Mouse (Mus musculus) ES-E14 (cell line): ENCODE measurements around the gene 1700013F07Rik. TPM values are rescaled to one million over a fixed set of nuclear protein-coding genes. Genes with fewer than 3 reads are reported as not detected.
A peak's percentile ranks its signal among the peaks of the same experiment; 100 is the strongest.

Source experiments
- DNase-seq: peaks from one replicate; pipeline ENCODE4 v3.0.0-alpha.2; 2013; ENCODE audit warnings: low read depth, low spot score
- H3K27ac ChIP-seq: 2 replicates; pipeline ENCODE4 v1.5.1; 2012; ENCODE audit warnings: low read depth, mild to moderate bottlenecking, low read length, moderate library complexity, mixed read lengths; ENCODE audit not compliant: poor library complexity, insufficient read depth, severe bottlenecking
- H3K36me3 ChIP-seq: 2 replicates; pipeline ENCODE4 v1.6.1; 2012; ENCODE audit warnings: mild to moderate bottlenecking, low read length, moderate library complexity, mixed read lengths; ENCODE audit not compliant: control insufficient read depth, poor library complexity, insufficient read depth, severe bottlenecking
- H3K4me1 ChIP-seq, 2 experiments: fragments of 150-350 bp in 1 of 2; sonication (generic) in 1 of 2; 2 replicates each; pipeline ENCODE4 v1.6.1; 2012; ENCODE audit warnings: low read length in 2 of 2, mild to moderate bottlenecking in 1 of 2, mixed read lengths in 1 of 2; ENCODE audit not compliant: control insufficient read depth in 2 of 2, insufficient read depth in 2 of 2, poor library complexity in 1 of 2
- H3K4me3 ChIP-seq, 2 experiments: fragments of 150-350 bp in 1 of 2; sonication (generic) in 1 of 2; 2 replicates each; pipeline ENCODE4 v1.5.1; 2012; ENCODE audit warnings: low read length in 2 of 2, low read depth in 1 of 2, mild to moderate bottlenecking in 1 of 2, mixed read lengths in 1 of 2; ENCODE audit not compliant: insufficient read depth in 1 of 2, poor library complexity in 1 of 2, severe bottlenecking in 1 of 2
- H3K9ac ChIP-seq: 2 replicates; pipeline ENCODE4 v1.6.1; 2012; ENCODE audit warnings: low read depth, mild to moderate bottlenecking, low read length, mixed read lengths; ENCODE audit not compliant: poor library complexity, insufficient read depth, severe bottlenecking
- H3K9me3 ChIP-seq: fragments of 150-350 bp; sonication (generic); 2 replicates; pipeline ENCODE4 v1.6.1; 2012; ENCODE audit warnings: low read depth, mild to moderate bottlenecking, low read length; ENCODE audit not compliant: control insufficient read depth, insufficient read depth
- CHD2 ChIP-seq: IDR thresholded peaks from 2 replicates; pipeline ENCODE4 v1.6.1; 2014; ENCODE audit warnings: mild to moderate bottlenecking, low read depth, low read length, inconsistent platforms
- HCFC1 ChIP-seq: IDR thresholded peaks from 2 replicates; pipeline ENCODE4 v1.6.1; 2012; ENCODE audit warnings: low read length, inconsistent platforms, borderline replicate concordance; ENCODE audit not compliant: insufficient read depth
- MAFK ChIP-seq: IDR thresholded peaks from 2 replicates; pipeline ENCODE4 v1.6.1; 2014; ENCODE audit warnings: mild to moderate bottlenecking, low read depth, low read length, inconsistent platforms; ENCODE audit not compliant: insufficient read depth
- ZC3H11A ChIP-seq: IDR thresholded peaks from 2 replicates; pipeline ENCODE4 v1.6.1; 2012; ENCODE audit warnings: low read depth, mild to moderate bottlenecking, inconsistent platforms, low read length, borderline replicate concordance
- ZNF384 ChIP-seq: IDR thresholded peaks from 2 replicates; pipeline ENCODE4 v1.6.1; 2012; ENCODE audit warnings: low read depth, low read length, inconsistent platforms
- in situ Hi-C, 2 experiments: fragments of 600-800 bp; cut with MboI; formaldehyde crosslinking; loops; one replicate each; pipeline ENCODE4 v1.15.1; 2025; ENCODE audit warnings: low sequenced_read_pairs in 2 of 2, inconsistent platforms in 1 of 2; ENCODE audit not compliant: unreplicated experiment in 2 of 2
- total RNA-seq: library from RNA; depleted of rRNA; stranded (reverse); fragments of 300-350 nt; gene quantifications from 2 replicates; pipeline ENCODE4 v1.2.3, GENCODE M21; 2012

1700013F07Rik gene
- total RNA-seq, 1 experiment = not detected

DNA sequence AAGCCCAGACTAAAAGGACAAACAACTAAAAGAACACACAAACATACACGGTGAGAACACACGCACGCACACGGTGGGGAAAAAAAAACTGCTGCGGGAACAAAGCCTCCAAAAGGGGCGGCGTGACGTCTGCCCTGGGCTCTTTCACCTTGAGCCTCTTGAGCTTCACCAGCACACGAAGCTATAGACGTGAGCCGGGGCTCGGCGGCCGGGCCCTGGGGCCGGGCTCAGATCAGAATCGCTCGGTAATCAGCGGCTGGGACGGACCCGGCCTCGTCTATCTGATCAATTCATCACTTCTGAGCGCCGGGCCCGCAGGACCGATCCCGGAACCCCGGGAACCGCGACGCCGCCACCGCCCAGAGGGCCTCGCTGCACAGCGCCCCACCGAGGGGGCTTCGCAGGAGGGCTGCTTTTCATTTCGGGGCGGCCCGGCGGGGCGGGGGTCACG is 20.2 kb downstream of the 1700013F07Rik start:
- 0 out of 4 replicates have a peak, but pooled peaks cover 0 to 3% of the 10 kb centered on the region in 2 experiments for H3K4me1 ChIP-seq
- peak; percentile 33 for DNase-seq
- peak overlapping the region; percentile 92 for H3K9ac ChIP-seq
- no peaks in the 10 kb centered on the region; the same call in 1 of the 2 replicates for H3K36me3 ChIP-seq
- peak overlapping the region; percentile 74 to 91 for H3K4me3 ChIP-seq
- no peaks in the 10 kb centered on the region for H3K9me3 ChIP-seq
- peak overlapping the region; percentile 75 for H3K27ac ChIP-seq
- TF ChIP-seq CHD2 (no peak), ZNF384 (peak; percentile 77)
- in situ Hi-C loops = no loop called here

DNA sequence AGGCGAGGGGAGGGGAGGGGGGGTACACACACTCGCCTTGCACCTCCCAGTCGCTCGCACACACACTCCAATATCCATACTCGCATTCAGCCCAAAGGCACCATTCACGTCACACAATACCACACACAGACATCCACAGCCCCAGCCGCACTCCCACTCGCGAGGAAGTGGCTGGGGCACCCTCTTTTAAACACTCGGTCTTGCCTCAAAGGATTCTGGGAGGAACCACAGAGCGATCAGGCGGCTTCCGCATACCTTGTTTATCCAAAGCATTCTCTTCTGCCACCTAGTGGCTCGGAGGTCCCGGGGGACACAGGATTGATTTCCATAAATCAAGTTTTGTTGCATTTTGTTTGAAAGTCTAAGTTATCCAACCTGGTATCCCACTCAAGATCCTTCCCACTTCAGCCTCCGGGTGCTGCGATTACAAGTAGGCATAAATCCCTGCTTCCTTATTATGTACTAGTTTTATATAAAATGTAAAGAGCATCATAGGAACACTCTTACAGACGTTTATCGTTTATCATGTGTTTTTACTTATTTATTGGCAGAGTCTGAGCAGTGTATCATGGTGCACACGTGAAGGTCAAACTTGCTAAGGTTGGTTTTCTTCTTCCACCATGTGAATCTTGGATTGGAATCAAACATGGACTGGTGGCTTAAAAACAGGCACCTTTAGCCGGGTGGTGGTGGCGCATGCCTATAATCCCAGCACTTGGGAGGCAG is 20.8 kb downstream of the 1700013F07Rik start:
- Histone ChIP-seq H3K4me1 (0 out of 4 replicates have a peak, but pooled peaks cover 0 to 3% of the 10 kb centered on the region in 2 experiments), H3K36me3 (no peaks in the 10 kb centered on the region; the same call in 1 of the 2 replicates), H3K9ac (peak overlapping the region; percentile 92), H3K27ac (peak overlapping the region; percentile 75), H3K4me3 (peak overlapping the region; percentile 74 to 91), H3K9me3 (no peaks in the 10 kb centered on the region)
- TF ChIP-seq CHD2 (no peak), ZC3H11A (peak; percentile 45; the same call in 1 of the 2 replicates), HCFC1 (peak; percentile 80), MAFK (no peak), ZNF384 (no peak)
- in situ Hi-C loops = no loop called here
- peak; percentile 92 for DNase-seq

DNA sequence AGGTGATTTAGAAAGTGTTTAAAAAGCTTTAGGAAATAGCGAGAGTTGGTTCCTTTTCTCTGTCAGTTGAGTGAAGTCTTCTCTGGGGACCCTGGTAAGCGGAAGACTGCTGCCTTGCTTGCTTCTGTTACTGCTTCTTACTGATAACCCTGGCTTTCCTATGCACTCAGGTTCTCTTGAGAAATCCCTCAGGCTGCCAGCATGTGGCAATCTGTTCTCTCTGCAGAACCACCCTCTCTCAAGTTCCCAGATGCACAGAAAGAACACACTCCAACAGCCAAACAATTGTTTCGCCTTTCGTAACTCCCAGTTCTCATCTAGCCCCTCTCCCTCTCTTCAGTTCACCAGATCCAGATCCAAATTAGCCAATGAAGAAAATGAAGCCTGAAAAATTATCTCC is 23.9 kb downstream of the 1700013F07Rik start:
- DNase-seq = no peak
- Histone ChIP-seq H3K9ac (no peak overlapping the region), H3K36me3 (no peaks in the 10 kb centered on the region; the same call in 1 of the 2 replicates), H3K27ac (no peak overlapping the region), H3K4me3 (no peak overlapping the region), H3K9me3 (no peaks in the 10 kb centered on the region), H3K4me1 (0 out of 4 replicates have a peak, but pooled peaks cover 0 to 3% of the 10 kb centered on the region in 2 experiments)
- in situ Hi-C loops = no loop called here
- TF ChIP-seq ZC3H11A = no peak
- no peak for TF ChIP-seq MAFK
- no peak for TF ChIP-seq HCFC1
- TF ChIP-seq CHD2 = no peak
- TF ChIP-seq ZNF384 = no peak

DNA sequence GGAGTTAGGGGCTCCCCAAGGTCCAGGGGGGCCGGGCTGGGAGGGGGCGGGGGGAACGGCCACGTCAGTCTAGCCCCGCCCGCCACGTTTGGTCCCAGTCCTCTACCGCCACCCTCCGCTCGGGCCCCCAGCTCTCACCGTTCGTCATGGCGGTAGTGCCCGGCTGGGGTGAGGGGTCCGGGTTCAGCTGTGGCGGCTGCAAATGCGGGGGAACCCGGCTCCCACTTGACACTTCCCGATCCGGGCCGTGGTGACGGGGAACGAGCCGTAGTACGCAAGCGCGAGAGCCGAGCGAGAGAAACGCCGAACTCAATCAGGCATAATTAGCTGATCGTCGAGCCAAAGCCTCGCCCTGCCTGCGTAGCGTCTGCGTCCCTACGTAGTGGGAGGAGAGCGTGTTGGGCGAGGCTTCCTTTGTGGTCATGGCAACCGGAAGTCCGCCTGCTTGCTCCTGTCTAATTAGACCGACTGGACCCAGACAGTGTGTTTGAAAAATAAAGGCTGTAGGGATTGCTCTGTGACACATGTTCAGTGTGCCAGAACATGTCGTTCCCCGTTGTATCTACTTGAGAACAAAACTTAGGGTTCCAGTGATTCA is 28.3 kb downstream of the 1700013F07Rik start, which contains the start of gene Tmem167b:
Gene Tmem167b (minus strand): TSS at position 334 of the 598 bp plus-strand sequence.
- in situ Hi-C loops = no loop called here

More for the DNA sequence above, 28.3 kb downstream of the 1700013F07Rik start, which contains the start of gene Tmem167b:
- Histone ChIP-seq H3K9ac (peak within 1 kb of the TSS; percentile 93), H3K9me3 (no peaks in the 10 kb centered on the region), H3K4me1 (no peaks in the 10 kb centered on the region), H3K36me3 (no peaks in the 10 kb centered on the region; the same call in 1 of the 2 replicates), H3K27ac (peak within 1 kb of the TSS; percentile 65), H3K4me3 (peak within 1 kb of the TSS; percentile 85 to 96)
- peak; percentile 85 for TF ChIP-seq HCFC1
- no peak for TF ChIP-seq MAFK
- peak; percentile 98 for DNase-seq
